ENCODE assay signal across 8 mouse cellular contexts in the genomic region with DNA sequence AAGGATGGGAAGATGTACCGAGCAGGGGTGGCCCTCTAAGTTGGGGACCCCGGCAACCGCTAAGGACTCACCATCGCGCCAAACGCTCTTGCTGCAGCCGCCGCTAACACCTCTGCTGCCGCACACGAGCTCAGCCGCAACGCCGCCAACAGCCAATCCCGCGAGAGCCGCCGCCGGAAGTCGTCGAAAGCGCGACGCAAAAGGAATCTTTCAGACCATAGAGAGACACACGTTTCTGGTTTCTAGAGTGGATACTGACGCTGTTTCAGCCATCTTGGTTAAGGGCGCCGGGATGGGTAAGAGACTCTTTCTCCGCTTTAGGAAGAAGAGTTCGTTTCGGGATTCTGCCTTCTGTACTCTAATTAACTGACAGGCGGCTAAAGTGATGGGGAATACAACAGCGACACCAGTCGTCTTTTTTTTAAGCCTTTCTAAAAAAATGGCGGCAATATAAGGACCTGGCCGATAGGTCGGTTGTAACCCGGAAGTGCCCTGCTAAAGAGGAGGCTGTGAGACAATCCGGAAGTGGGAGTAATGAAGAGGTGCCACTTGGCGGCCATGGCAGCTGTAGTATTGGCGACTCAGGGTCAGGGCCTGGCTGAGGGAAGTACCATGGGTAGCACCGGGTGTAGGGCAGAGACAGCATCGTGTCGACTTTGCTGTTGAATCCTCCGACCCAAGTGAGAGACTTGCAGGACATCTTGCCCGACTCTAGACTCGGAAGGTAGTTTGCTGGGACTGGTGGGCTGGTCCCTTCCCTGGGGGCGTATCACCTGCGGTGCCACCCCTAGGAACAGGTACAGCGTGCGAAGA. TPM values are rescaled to one million over a fixed set of nuclear protein-coding genes. Genes with fewer than 3 reads are reported as not detected.
DNase-seq lines count a peak whose midpoint lies in the region; ATAC-seq lines count a peak whose summit lies in the region.

TSS of gene Slc39a9 (plus strand) at position 191 of the 813 bp plus-strand sequence.
TSS of gene Erh (minus strand) at position 649 of the 813 bp plus-strand sequence.

- DNase-seq in adipocyte (ENCODE audit: low spot score), result peak; percentile 97
- DNase-seq in embryo, embryonic 10 days (ENCODE audit: low spot score), result peak; percentile 97
- DNase-seq in gastrocnemius, postnatal 10 days, result peak; percentile 89
- DNase-seq in induced T-regulatory cell, adult 2 months (ENCODE audit: low read depth), result peak; percentile 97
- peak; percentile 90 to 94 for DNase-seq in left cerebral cortex, adult 9 months (ENCODE audit: low spot score in 2 of 2)
- peak; percentile 91 for DNase-seq in right cerebral cortex, postnatal 14 days
- DNase-seq in urinary bladder, postnatal 36 days (ENCODE audit: low spot score in 2 of 2), result peak; percentile 89 to 93

- ATAC-seq in megakaryocyte progenitor cell, adult 5-6 weeks (replicated peaks; ENCODE audit: poor library complexity), result peak; percentile 88

RNA-seq across cellular contexts. Expression of gene Slc39a9, which starts in this region (rescaled TPM):
- 10 to 100 TPM; 11.8 to 14.2 TPM for total RNA-seq in gastrocnemius, postnatal 10 days (2021)
- 26.4 and 26.5 TPM in 2 replicates for total RNA-seq in megakaryocyte progenitor cell, adult 5-6 weeks (2015)
- 11.5 and 14.6 TPM in 2 replicates for total RNA-seq in megakaryocyte progenitor cell, adult 5-6 weeks (2017)

RNA-seq across cellular contexts. Expression of gene Erh, which starts in this region (rescaled TPM):
- 10 to 100 TPM; 36.9 to 44.7 TPM for total RNA-seq in gastrocnemius, postnatal 10 days (2021)
- 117 TPM in 2 replicates for total RNA-seq in megakaryocyte progenitor cell, adult 5-6 weeks (2015)
- 96.3 and 127 TPM in 2 replicates for total RNA-seq in megakaryocyte progenitor cell, adult 5-6 weeks (2017)

Comparison
In these comparisons a context has a peak if more than half of its experiments do, and no peak if none do; other contexts are left out.
1. Peak in every context shown above with its lines: DNase-seq and ATAC-seq.